Mouse (Mus musculus) forebrain, embryonic 10.5 days (tissue): ENCODE data around the gene Prss22. TPM values are rescaled to one million over a fixed set of nuclear protein-coding genes. Genes with fewer than 3 reads are reported as not detected.

Experiments
- DNase-seq: peaks from one replicate; pipeline ENCODE4 v3.0.0-alpha.2; 2017; ENCODE audit warnings: low spot score; ENCODE audit errors: extremely low spot score
- H3K27ac ChIP-seq: fragments of 300-500 bp; sonication (generic); 2 replicates; pipeline ENCODE4 v1.5.1; 2016; ENCODE audit warnings: mild to moderate bottlenecking
- H3K27me3 ChIP-seq: fragments of 300-500 bp; sonication (generic); 2 replicates; pipeline ENCODE4 v1.6.1; 2016; ENCODE audit warnings: mild to moderate bottlenecking; ENCODE audit not compliant: poor library complexity, severe bottlenecking
- H3K36me3 ChIP-seq: fragments of 300-500 bp; sonication (generic); replicated peaks from 2 replicates; pipeline ENCODE4 v1.6.1; 2016; ENCODE audit warnings: mild to moderate bottlenecking, moderate library complexity
- H3K4me1 ChIP-seq: fragments of 300-500 bp; sonication (generic); 2 replicates; pipeline ENCODE4 v1.6.1; 2016
- H3K4me3 ChIP-seq: fragments of 300-500 bp; sonication (generic); 2 replicates; pipeline ENCODE4 v1.5.1; 2016; ENCODE audit warnings: mild to moderate bottlenecking, moderate library complexity
- H3K9me3 ChIP-seq: fragments of 300-500 bp; sonication (generic); 2 replicates; pipeline ENCODE4 v1.6.1; 2016; ENCODE audit warnings: mild to moderate bottlenecking, moderate library complexity
- WGBS: fragments of 180-500 bp; shearing (Covaris S2); methylation state at CpG from one replicate; pipeline ENCODE4 v1.1.7; 2016; 5-methylcytosine and 5-hydroxymethylcytosine counted together
- polyA plus RNA-seq: library from polyadenylated mRNA; unstranded; fragments of >200 nt; fragmentation: Nextera tagmentation; extraction: Ambion mirVana; gene quantifications from 2 replicates; pipeline ENCODE4 v1.2.1, GENCODE M21; 2016

Gene Prss22
- polyA plus RNA-seq: 0.58 and 0.63 TPM in 2 replicates

GRCm38 (mm10) chr17:23997901-23998300 is at the start of gene Prss22:
Gene Prss22, minus strand, starts transcription at chr17:23998100.
- H3K4me3 ChIP-seq: no peak within 1 kb of the TSS
- no peak within 1 kb of the TSS; the same call in 1 of the 2 replicates for H3K27ac ChIP-seq
- WGBS: 59% methylated on average over 2 of the region's 2 CpGs
- no peaks in the 10 kb centered on the region for H3K36me3 ChIP-seq
- DNase-seq: no peak
- no peaks in the 10 kb centered on the region for H3K9me3 ChIP-seq
- peaks cover 23% of the 10 kb centered on the region for H3K4me1 ChIP-seq
- peaks cover 9% of the 10 kb centered on the region for H3K27me3 ChIP-seq

GRCm38 (mm10) chr17:24046026-24046425 is 48.1 kb upstream of the Prss22 start:
- Histone ChIP-seq H3K4me3 (no peak overlapping the region), H3K4me1 (no peaks in the 10 kb centered on the region), H3K27me3 (no peaks in the 10 kb centered on the region), H3K36me3 (peaks cover 47% of the 10 kb centered on the region), H3K9me3 (no peaks in the 10 kb centered on the region), H3K27ac (no peak overlapping the region)
- DNase-seq: no peak
- WGBS: 56% methylated on average over 5 of the region's 5 CpGs

- no peak overlapping the region for H3K27ac ChIP-seq
- H3K9me3 ChIP-seq: no peaks in the 10 kb centered on the region
- H3K4me1 ChIP-seq: no peaks in the 10 kb centered on the region
- peaks cover 43% of the 10 kb centered on the region for H3K36me3 ChIP-seq
- WGBS: 88% methylated on average over 10 of the region's 10 CpGs
- H3K4me3 ChIP-seq: no peak overlapping the region
- DNase-seq: no peak
- H3K27me3 ChIP-seq: no peaks in the 10 kb centered on the region
Observed at GRCm38 (mm10) chr17:24045608-24046007, 47.7 kb upstream of the Prss22 start.

GRCm38 (mm10) chr17:24044482-24044881 is 46.6 kb upstream of the Prss22 start:
- Histone ChIP-seq H3K27me3 (no peaks in the 10 kb centered on the region), H3K36me3 (peaks cover 32% of the 10 kb centered on the region), H3K4me3 (no peak overlapping the region), H3K27ac (no peak overlapping the region), H3K9me3 (no peaks in the 10 kb centered on the region), H3K4me1 (no peaks in the 10 kb centered on the region)
- DNase-seq: no peak
- whole genome bisulfite sequencing: 68% methylated on average over 5 of the region's 5 CpGs

GRCm38 (mm10) chr17:24037844-24038243 is 39.9 kb upstream of the Prss22 start, which contains the start of gene Prss27:
Gene Prss27, plus strand, starts transcription at chr17:24038144.
- no peaks in the 10 kb centered on the region for H3K27me3 ChIP-seq
- no peaks in the 10 kb centered on the region for H3K4me1 ChIP-seq
- H3K36me3 ChIP-seq: no peaks in the 10 kb centered on the region
- no peaks in the 10 kb centered on the region for H3K9me3 ChIP-seq
- H3K27ac ChIP-seq: no peak within 1 kb of the TSS
- H3K4me3 ChIP-seq: no peak within 1 kb of the TSS
- 80% methylated on average over 4 of the region's 4 CpGs for whole genome bisulfite sequencing
- DNase-seq: no peak

- H3K4me3 ChIP-seq: no peak overlapping the region
- no peaks in the 10 kb centered on the region for H3K27me3 ChIP-seq
- H3K27ac ChIP-seq: no peak overlapping the region
- H3K36me3 ChIP-seq: no peaks in the 10 kb centered on the region
- 87% methylated on average over 13 of the region's 13 CpGs for WGBS
- no peak for DNase-seq
- H3K4me1 ChIP-seq: no peaks in the 10 kb centered on the region
- H3K9me3 ChIP-seq: no peaks in the 10 kb centered on the region
Observed at GRCm38 (mm10) chr17:24037360-24037759, 39.5 kb upstream of the Prss22 start.

GRCm38 (mm10) chr17:24036954-24037353 is 39.1 kb upstream of the Prss22 start:
- no peaks in the 10 kb centered on the region for H3K36me3 ChIP-seq
- no peaks in the 10 kb centered on the region for H3K4me1 ChIP-seq
- H3K9me3 ChIP-seq: no peaks in the 10 kb centered on the region
- H3K27ac ChIP-seq: no peak overlapping the region
- H3K4me3 ChIP-seq: no peak overlapping the region
- 78% methylated on average over 6 of the region's 6 CpGs for WGBS
- H3K27me3 ChIP-seq: no peaks in the 10 kb centered on the region
- no peak for DNase-seq

- Histone ChIP-seq H3K36me3 (no peaks in the 10 kb centered on the region), H3K4me3 (no peak overlapping the region), H3K4me1 (no peaks in the 10 kb centered on the region), H3K9me3 (no peaks in the 10 kb centered on the region), H3K27ac (no peak overlapping the region), H3K27me3 (no peaks in the 10 kb centered on the region)
- 82% methylated on average over 7 of the region's 7 CpGs for WGBS
- no peak for DNase-seq
Observed at GRCm38 (mm10) chr17:24035087-24035486, 37.2 kb upstream of the Prss22 start.

- no peaks in the 10 kb centered on the region for H3K4me1 ChIP-seq
- no peaks in the 10 kb centered on the region for H3K36me3 ChIP-seq
- H3K27me3 ChIP-seq: no peaks in the 10 kb centered on the region
- no peak overlapping the region for H3K27ac ChIP-seq
- WGBS: 80% methylated on average over 19 of the region's 22 CpGs
- H3K4me3 ChIP-seq: no peak overlapping the region
- DNase-seq: no peak
- no peaks in the 10 kb centered on the region for H3K9me3 ChIP-seq
Observed at GRCm38 (mm10) chr17:24030551-24030950, 32.7 kb upstream of the Prss22 start.

GRCm38 (mm10) chr17:24029477-24029876 is 31.6 kb upstream of the Prss22 start:
- Histone ChIP-seq H3K9me3 (no peaks in the 10 kb centered on the region), H3K27me3 (no peaks in the 10 kb centered on the region), H3K36me3 (no peaks in the 10 kb centered on the region), H3K27ac (no peak overlapping the region), H3K4me1 (no peaks in the 10 kb centered on the region), H3K4me3 (no peak overlapping the region)
- DNase-seq: no peak
- 83% methylated on average over 7 of the region's 7 CpGs for WGBS

- Histone ChIP-seq H3K27me3 (no peaks in the 10 kb centered on the region), H3K27ac (peak overlapping the region; percentile 15; the same call in 1 of the 2 replicates)
Observed at GRCm38 (mm10) chr17:24021375-24022199, 23.7 kb upstream of the Prss22 start.

GRCm38 (mm10) chr17:24020696-24021095 is 22.8 kb upstream of the Prss22 start:
- Histone ChIP-seq H3K27ac (no peak overlapping the region), H3K4me1 (no peaks in the 10 kb centered on the region), H3K36me3 (no peaks in the 10 kb centered on the region), H3K27me3 (no peaks in the 10 kb centered on the region), H3K9me3 (no peaks in the 10 kb centered on the region), H3K4me3 (no peak overlapping the region)
- no peak for DNase-seq
- 86% methylated on average over 6 of the region's 6 CpGs for WGBS

More at GRCm38 (mm10) chr17:24021375-24022199, 23.7 kb upstream of the Prss22 start:
- H3K9me3 ChIP-seq: no peaks in the 10 kb centered on the region
- DNase-seq: no peak
- H3K4me3 ChIP-seq: no peak overlapping the region
- H3K4me1 ChIP-seq: no peaks in the 10 kb centered on the region
- 84% methylated on average over 5 of the region's 5 CpGs for WGBS
- H3K36me3 ChIP-seq: no peaks in the 10 kb centered on the region

- Histone ChIP-seq H3K27me3 (no peaks in the 10 kb centered on the region), H3K9me3 (no peaks in the 10 kb centered on the region), H3K4me3 (no peak overlapping the region), H3K27ac (no peak overlapping the region), H3K36me3 (no peaks in the 10 kb centered on the region), H3K4me1 (no peaks in the 10 kb centered on the region)
- DNase-seq: no peak
- 26% methylated on average over 14 of the region's 14 CpGs for WGBS
Observed at GRCm38 (mm10) chr17:24015727-24016126, 17.8 kb upstream of the Prss22 start.
